Mouse (Mus musculus): Measurements from ENCODE around the gene Cfap61.

DNA sequence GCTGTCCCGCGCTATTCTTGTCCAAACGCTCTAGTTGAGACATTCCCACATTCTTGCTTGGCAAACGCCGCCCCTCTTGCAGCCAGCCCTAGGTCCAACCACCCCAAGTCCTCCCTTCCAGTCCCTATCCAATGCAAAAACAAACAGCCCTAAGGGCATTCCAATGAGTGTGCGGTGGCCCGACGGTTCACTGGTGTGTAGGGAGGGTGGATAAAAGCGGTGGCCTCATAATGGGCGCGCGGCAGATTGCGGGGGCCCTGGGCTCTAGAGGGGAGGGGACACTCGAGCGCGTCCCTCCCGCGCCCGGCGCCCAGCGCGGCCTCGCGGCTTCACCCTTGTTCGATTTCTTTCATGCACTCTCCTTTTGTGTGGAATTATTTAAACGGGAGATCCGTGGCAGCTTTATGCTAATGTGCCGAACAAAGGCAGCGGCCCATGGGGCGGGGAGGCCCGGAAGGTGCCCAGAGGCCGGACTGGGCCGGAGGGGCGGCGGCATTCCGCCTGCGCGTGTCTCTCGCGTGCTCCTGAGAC lies 283.6 kb downstream of the Cfap61 start:
- no peak for TF ChIP-seq GATA1 (IDR thresholded peaks at IDR 0.05; ENCODE audit: borderline replicate concordance, low read length)
- no peak for TF ChIP-seq FLI1 (IDR thresholded peaks at IDR 0.05; ENCODE audit: low read length)
